Mouse (Mus musculus) cortical plate, adult 2 months (tissue): ENCODE measurements around the gene Efhd2.

Experiments
- CTCF ChIP-seq: fragments of 200-500 bp; IDR thresholded peaks from 2 replicates; pipeline ENCODE4 v1.5.1; 2011; ENCODE audit warnings: mild to moderate bottlenecking, control low read depth, low read length; ENCODE audit not compliant: insufficient read depth; ENCODE audit errors: extremely low read depth
- POLR2A ChIP-seq: fragments of 200-500 bp; IDR thresholded peaks from 2 replicates; pipeline ENCODE4 v1.6.1; 2011; ENCODE audit warnings: mild to moderate bottlenecking, low read length, control low read depth; ENCODE audit not compliant: insufficient read depth; ENCODE audit errors: extremely low read depth

DNA sequence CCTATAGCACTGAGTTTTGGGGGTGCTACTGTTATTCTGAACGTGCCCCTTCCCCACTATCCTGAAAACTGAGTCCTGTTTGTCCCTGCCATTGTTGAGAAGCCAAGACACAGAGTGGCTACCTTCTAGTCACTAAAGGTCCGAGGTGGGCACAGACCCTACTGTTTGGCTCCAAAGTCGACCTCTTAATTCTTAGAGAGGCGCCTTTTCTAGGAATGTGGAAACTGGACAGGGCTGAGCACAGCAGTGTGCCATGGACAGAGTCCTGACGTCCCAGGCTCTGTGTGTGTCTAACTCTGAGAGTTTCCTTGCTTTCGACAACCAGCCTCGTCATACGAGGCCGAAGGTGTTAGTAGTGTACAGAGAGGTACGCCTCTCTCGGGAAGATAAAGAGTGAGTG is 25.7 kb upstream of the Efhd2 start:
- no peak for TF ChIP-seq CTCF
- no peak for TF ChIP-seq POLR2A
